Mouse (Mus musculus) myocyte (in vitro differentiated cells): ENCODE data around the gene Kcnq5. TPM values are rescaled to one million over a fixed set of nuclear protein-coding genes. Genes with fewer than 3 reads are reported as not detected.

Experiments used
- H3K27me3 ChIP-seq: one replicate; pipeline ENCODE4 v1.6.1; 2011; ENCODE audit not compliant: control insufficient read depth, insufficient read depth, insufficient read length
- H3K36me3 ChIP-seq: one replicate; pipeline ENCODE4 v1.6.1; 2011; ENCODE audit not compliant: control insufficient read depth, insufficient read depth
- H3K4me2 ChIP-seq: one replicate; pipeline ENCODE4 v1.6.1; 2011; ENCODE audit warnings: low read depth, control low read depth
- H3K4me3 ChIP-seq: one replicate; pipeline ENCODE4 v1.5.1; 2011; ENCODE audit warnings: mild to moderate bottlenecking, control low read depth, moderate library complexity
- H3K79me2 ChIP-seq: one replicate; pipeline ENCODE4 v1.6.1; 2011; ENCODE audit not compliant: control insufficient read depth, insufficient read depth
- H3ac ChIP-seq: one replicate; pipeline ENCODE4 v1.6.1; 2011; ENCODE audit not compliant: control insufficient read depth, insufficient read length
- CEBPB ChIP-seq: IDR thresholded peaks from 2 replicates; pipeline ENCODE4 v1.6.1; 2011; ENCODE audit warnings: mild to moderate bottlenecking, moderate library complexity; ENCODE audit not compliant: poor library complexity, insufficient read depth, severe bottlenecking
- E2F4 ChIP-seq: IDR thresholded peaks from one replicate; pipeline ENCODE4 v1.6.1; 2011; ENCODE audit warnings: mild to moderate bottlenecking, control low read depth, moderate library complexity; ENCODE audit not compliant: insufficient read depth
- MAX ChIP-seq: IDR thresholded peaks from one replicate; pipeline ENCODE4 v1.6.1; 2011; ENCODE audit warnings: low read depth, mild to moderate bottlenecking, control low read depth
- MYOD1 ChIP-seq, 3 experiments: IDR thresholded peaks; one replicate each; pipeline ENCODE4 v1.6.1; 2011; ENCODE audit warnings: control low read depth in 2 of 3, low read depth in 2 of 3, mild to moderate bottlenecking in 2 of 3, moderate library complexity in 1 of 3; ENCODE audit not compliant: insufficient read length in 2 of 3, control insufficient read depth in 1 of 3
- MYOG ChIP-seq, 3 experiments: IDR thresholded peaks; one replicate each; pipeline ENCODE4 v1.6.1; 2011; ENCODE audit warnings: control low read depth in 2 of 3, low read depth in 2 of 3, mild to moderate bottlenecking in 2 of 3; ENCODE audit not compliant: insufficient read length in 2 of 3, control insufficient read depth in 1 of 3, insufficient read depth in 1 of 3
- POLR2A ChIP-seq: IDR thresholded peaks from one replicate; pipeline ENCODE4 v1.6.1; 2011; ENCODE audit warnings: low read depth, mild to moderate bottlenecking, control low read depth, moderate library complexity; ENCODE audit not compliant: insufficient read length
- POLR2AphosphoS2 ChIP-seq: IDR thresholded peaks from one replicate; pipeline ENCODE4 v1.6.1; 2011; ENCODE audit warnings: low read depth, control low read depth; ENCODE audit not compliant: insufficient read length
- REST ChIP-seq: IDR thresholded peaks from one replicate; pipeline ENCODE4 v1.6.1; 2011; ENCODE audit warnings: mild to moderate bottlenecking, control low read depth, moderate library complexity; ENCODE audit not compliant: insufficient read depth, insufficient read length
- SRF ChIP-seq: IDR thresholded peaks from one replicate; pipeline ENCODE4 v1.6.1; 2011; ENCODE audit warnings: low read depth; ENCODE audit not compliant: control insufficient read depth, insufficient read length
- TCF12 ChIP-seq: IDR thresholded peaks from one replicate; pipeline ENCODE4 v1.6.1; 2011; ENCODE audit warnings: mild to moderate bottlenecking, control low read depth; ENCODE audit not compliant: poor library complexity, insufficient read depth, severe bottlenecking
- TCF3 ChIP-seq: IDR thresholded peaks from one replicate; pipeline ENCODE4 v1.6.1; 2011; ENCODE audit warnings: low read depth, control low read depth; ENCODE audit not compliant: insufficient read length
- USF1 ChIP-seq: IDR thresholded peaks from one replicate; pipeline ENCODE4 v1.6.1; 2011; ENCODE audit warnings: low read depth, mild to moderate bottlenecking, control low read depth, moderate library complexity
- polyA plus RNA-seq: library from polyadenylated mRNA; unstranded; fragments of >200 nt; fragmentation: generic; extraction: Trizol; gene quantifications from one replicate; pipeline ENCODE4 v1.2.1, GENCODE M21; 2012; ENCODE audit warnings: missing spikeins

Gene Kcnq5
- polyA plus RNA-seq = not detected

DNA sequence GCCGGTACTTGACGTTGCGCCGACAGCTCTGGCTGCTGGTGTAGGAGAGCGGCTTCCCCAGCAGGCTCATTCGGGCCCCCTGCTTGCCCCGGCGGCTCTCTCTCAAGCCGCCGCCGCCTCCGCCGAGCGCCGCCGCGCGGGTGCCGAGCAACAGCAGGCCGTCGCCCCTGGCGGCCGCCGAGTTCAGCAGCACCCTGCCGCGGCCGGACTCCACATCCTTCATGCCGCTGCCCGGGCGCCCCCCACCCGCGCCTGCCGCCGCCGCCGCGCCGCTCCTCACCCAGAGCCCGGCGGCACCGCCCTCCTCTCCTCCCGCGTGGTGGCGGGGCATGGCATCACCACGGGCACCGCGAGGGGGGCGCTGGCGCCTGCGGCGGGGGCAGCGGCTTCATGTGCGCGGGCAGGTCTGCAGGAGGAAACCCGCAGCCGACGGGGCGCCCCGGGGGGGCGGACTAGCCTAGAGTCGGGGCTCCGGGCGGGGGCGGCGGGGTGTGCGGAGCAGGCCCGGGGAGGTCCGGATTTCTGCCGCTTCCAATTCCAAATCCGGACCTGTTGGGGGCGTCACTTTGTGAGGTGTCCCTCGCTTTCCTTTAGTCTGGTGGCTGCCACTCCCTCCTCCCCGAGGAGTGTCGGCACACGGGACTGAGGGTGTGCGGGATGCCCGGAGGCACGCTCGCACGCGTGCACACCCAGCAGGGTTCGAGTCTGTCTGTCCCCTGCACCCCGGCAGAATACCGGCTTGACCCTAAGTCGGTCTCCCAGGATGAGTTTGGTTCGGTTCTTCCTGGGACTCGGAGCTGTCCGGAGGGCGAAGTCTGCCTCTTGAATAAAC lies at the start of gene Kcnq5:
Gene Kcnq5 (minus strand): TSS at position 692 of the 832 bp plus-strand sequence.
- no peak for TF ChIP-seq TCF12
- no peak for TF ChIP-seq REST
- TF ChIP-seq POLR2AphosphoS2 = no peak
- TF ChIP-seq MYOG (IDR thresholded peaks at IDR 0.05; ENCODE audit: control insufficient read depth in 1 of 3, insufficient read depth in 1 of 3, insufficient read length in 2 of 3, low read depth in 2 of 3) = no peak
- no peak for TF ChIP-seq E2F4
- TF ChIP-seq USF1 = no peak
- TF ChIP-seq SRF = no peak
- no peak for TF ChIP-seq POLR2A
- no peak for TF ChIP-seq TCF3
- no peak within 1 kb of the TSS for H3K4me3 ChIP-seq
- H3ac ChIP-seq = no peak within 1 kb of the TSS
- H3K27me3 ChIP-seq = no peaks in the 10 kb centered on the region
- no peaks in the 10 kb centered on the region for H3K36me3 ChIP-seq
- no peak within 1 kb of the TSS for H3K4me2 ChIP-seq
- no peaks in the 10 kb centered on the region for H3K79me2 ChIP-seq

DNA sequence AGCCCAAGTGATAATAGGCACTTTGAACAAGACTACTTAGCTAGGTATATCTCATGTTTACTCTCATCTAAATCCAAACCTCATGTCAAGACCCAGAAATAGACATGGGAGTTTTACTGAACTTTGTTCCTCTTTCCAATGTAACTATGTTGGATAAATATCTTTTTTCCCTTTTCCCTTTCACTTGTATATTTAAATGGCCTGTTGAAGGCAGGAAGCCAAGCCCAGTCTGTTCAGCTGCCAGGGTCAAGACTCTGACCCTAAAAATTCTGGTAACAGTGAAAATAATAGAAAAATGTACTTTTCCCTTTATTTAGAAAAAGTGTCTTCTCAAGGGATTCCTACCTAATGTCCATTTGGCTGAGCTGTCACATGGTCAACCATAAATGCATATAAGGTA lies 18.0 kb upstream of the Kcnq5 start:
- H3K36me3 ChIP-seq = no peaks in the 10 kb centered on the region
- no peak overlapping the region for H3K4me2 ChIP-seq
- TF ChIP-seq CEBPB = no peak
- no peak for TF ChIP-seq SRF
- TF ChIP-seq POLR2A = no peak
- no peak for TF ChIP-seq REST
- no peak for TF ChIP-seq USF1
- TF ChIP-seq E2F4 = no peak
- no peak for TF ChIP-seq TCF12
- no peak for TF ChIP-seq MAX
- no peak for TF ChIP-seq TCF3
- TF ChIP-seq POLR2AphosphoS2 = no peak
- TF ChIP-seq MYOG (IDR thresholded peaks at IDR 0.05; ENCODE audit: control insufficient read depth in 1 of 3, insufficient read depth in 1 of 3, insufficient read length in 2 of 3, low read depth in 2 of 3) = no peak
- TF ChIP-seq MYOD1 (IDR thresholded peaks at IDR 0.05; ENCODE audit: control insufficient read depth in 1 of 3, insufficient read length in 2 of 3, low read depth in 2 of 3) = no peak
- no peak overlapping the region for H3K4me3 ChIP-seq
- no peak overlapping the region for H3ac ChIP-seq
- no peaks in the 10 kb centered on the region for H3K79me2 ChIP-seq
- no peaks in the 10 kb centered on the region for H3K27me3 ChIP-seq

DNA sequence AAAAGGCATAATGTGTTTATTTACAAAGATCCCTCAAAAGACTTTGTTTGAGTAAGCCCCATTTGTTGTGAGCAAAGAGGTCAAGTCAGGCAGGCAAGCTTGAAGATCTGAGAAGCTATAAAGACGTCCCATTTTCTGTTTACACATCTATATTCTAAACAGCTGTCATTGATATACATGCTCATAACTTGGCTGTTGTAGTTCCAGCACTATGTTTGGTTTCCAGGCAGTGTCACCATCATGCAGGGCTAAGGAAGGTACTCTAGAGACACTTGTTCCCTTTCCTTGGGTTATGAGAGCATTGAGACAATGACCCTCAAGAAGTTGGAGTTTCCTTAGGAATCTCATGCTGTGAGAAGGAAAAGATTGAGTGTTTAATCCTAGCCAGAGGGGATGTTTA lies 17.6 kb upstream of the Kcnq5 start:
- TF ChIP-seq TCF3 (no peak), CEBPB (no peak), POLR2AphosphoS2 (no peak), TCF12 (no peak), SRF (no peak), E2F4 (no peak), REST (no peak)
- Histone ChIP-seq H3K36me3 (no peaks in the 10 kb centered on the region), H3K79me2 (no peaks in the 10 kb centered on the region), H3K4me2 (no peak overlapping the region), H3ac (no peak overlapping the region), H3K27me3 (no peaks in the 10 kb centered on the region), H3K4me3 (no peak overlapping the region)

DNA sequence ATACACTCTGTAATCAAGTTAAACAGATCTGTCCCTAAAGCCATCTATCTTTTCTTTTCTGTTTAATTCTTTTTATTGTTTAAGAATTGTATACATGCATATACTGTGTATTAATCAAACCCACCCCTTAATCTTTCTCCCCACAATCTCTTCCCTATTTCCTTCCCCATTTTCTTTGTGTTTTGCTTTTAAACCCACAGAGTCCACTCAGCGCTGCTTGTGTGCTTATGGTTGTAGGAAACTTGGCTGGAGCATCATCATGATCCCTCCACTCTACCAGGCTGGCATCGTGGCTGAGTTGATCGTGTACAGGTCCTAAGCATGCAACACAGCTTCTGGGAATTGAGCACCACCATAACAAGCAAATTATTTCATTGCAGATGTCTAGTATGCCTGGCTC lies 12.3 kb upstream of the Kcnq5 start:
- H3K36me3 ChIP-seq = no peaks in the 10 kb centered on the region
- TF ChIP-seq CEBPB (no peak), MAX (no peak), REST (no peak), TCF3 (no peak), MYOD1 (IDR thresholded peaks at IDR 0.05; ENCODE audit: control insufficient read depth in 1 of 3, insufficient read length in 2 of 3, low read depth in 2 of 3) (no peak), MYOG (IDR thresholded peaks at IDR 0.05; ENCODE audit: control insufficient read depth in 1 of 3, insufficient read depth in 1 of 3, insufficient read length in 2 of 3, low read depth in 2 of 3) (no peak), E2F4 (no peak), POLR2A (no peak), USF1 (no peak)
- H3K4me3 ChIP-seq = no peak overlapping the region
- H3K27me3 ChIP-seq = no peaks in the 10 kb centered on the region
- H3K79me2 ChIP-seq = no peaks in the 10 kb centered on the region
- no peak overlapping the region for H3K4me2 ChIP-seq
- H3ac ChIP-seq = no peak overlapping the region

DNA sequence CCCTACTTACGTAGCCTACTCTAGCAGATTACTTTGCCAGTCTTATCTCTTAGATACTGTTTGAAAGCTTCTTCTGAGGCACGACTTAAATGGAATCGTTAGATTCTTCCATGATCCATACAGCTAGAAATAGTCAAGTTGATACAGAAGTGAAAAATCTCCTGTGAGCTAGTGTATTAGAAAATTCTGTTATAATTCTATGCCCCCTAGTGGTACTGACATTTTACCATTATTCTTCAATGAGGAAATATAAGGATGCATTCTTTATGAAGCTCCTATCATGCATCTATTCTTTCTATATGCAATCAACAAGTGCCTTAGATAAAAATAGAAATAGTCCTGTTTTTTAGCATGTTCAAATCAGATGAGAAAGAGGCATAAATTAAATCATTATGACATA lies 5.4 kb upstream of the Kcnq5 start:
- H3K27me3 ChIP-seq = no peaks in the 10 kb centered on the region
- no peaks in the 10 kb centered on the region for H3K36me3 ChIP-seq
- TF ChIP-seq MAX (no peak), TCF12 (no peak)
- no peaks in the 10 kb centered on the region for H3K79me2 ChIP-seq
- no peak overlapping the region for H3K4me2 ChIP-seq
- H3ac ChIP-seq = no peak overlapping the region
- H3K4me3 ChIP-seq = no peak overlapping the region
